Mouse (Mus musculus): ENCODE measurements around the gene Psmd3.

- TF ChIP-seq GATA1 (IDR thresholded peaks at IDR 0.05; ENCODE audit: borderline replicate concordance, low read length) (no peak), FLI1 (IDR thresholded peaks at IDR 0.05; ENCODE audit: low read length) (no peak)
Measured at GRCm38 (mm10) chr11:98735111-98735510, 52.8 kb downstream of the Psmd3 start.
